Mouse (Mus musculus) liver, embryonic 14.5 days (tissue): ENCODE results near the gene Nras.

Experiments used
- CTCF ChIP-seq: IDR thresholded peaks from 2 replicates; pipeline ENCODE4 v1.5.1; 2016; ENCODE audit warnings: antibody characterized with exemption, low read depth, control low read depth
- EP300 ChIP-seq: IDR thresholded peaks from 2 replicates; pipeline ENCODE4 v1.6.1; 2016; ENCODE audit warnings: antibody characterized with exemption, low read depth

DNA sequence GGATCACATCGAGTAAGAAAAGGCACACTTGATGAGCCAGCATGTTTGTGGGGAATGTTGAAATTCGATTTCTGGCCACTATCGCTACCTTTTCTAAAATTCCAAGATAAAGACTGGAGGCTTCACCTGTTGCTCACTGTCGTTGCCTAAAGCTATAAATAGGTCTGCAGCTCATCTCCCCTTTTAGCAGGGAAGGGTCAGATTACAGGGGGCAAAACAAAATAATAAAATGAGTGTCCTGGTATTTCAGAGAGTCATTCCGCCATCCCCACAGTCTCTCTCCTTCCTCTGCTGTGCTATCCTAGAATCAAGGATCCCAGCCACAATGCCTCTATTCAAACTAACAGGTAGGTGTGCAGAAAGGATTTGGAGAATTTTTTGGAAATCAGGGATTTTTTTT, 15.7 kb downstream of the Nras start, which contains the start of gene Ampd1:
- no peak for TF ChIP-seq CTCF
- no peak for TF ChIP-seq EP300
